Mouse (Mus musculus) heart, adult 2 months (tissue): Measurements from ENCODE around the gene Ano10. TPM values are rescaled to one million over a fixed set of nuclear protein-coding genes. Genes with fewer than 3 reads are reported as not detected.
A peak's percentile ranks its signal among the peaks of the same experiment; 100 is the strongest.

Experiments used
- DNase-seq, 2 experiments: peaks; one replicate each; pipeline ENCODE4 v3.0.0; 2021
- H3K27ac ChIP-seq: fragments of 200-600 bp; 2 replicates; pipeline ENCODE4 v1.8.1; 2022
- H3K27me3 ChIP-seq: fragments of 200-500 bp; 2 replicates; pipeline ENCODE4 v1.6.1; 2012; ENCODE audit warnings: mild to moderate bottlenecking, low read length, inconsistent platforms, mixed read lengths; ENCODE audit not compliant: control insufficient read depth, insufficient read depth
- H3K36me3 ChIP-seq: fragments of 200-500 bp; 2 replicates; pipeline ENCODE4 v1.6.1; 2012; ENCODE audit warnings: low read length, inconsistent platforms; ENCODE audit not compliant: control insufficient read depth, insufficient read depth
- H3K4me1 ChIP-seq: fragments of 200-500 bp; 2 replicates; pipeline ENCODE4 v1.6.1; 2011; ENCODE audit warnings: low read length; ENCODE audit not compliant: control insufficient read depth, insufficient read depth
- H3K4me3 ChIP-seq: fragments of 200-600 bp; 2 replicates; pipeline ENCODE4 v1.8.1; 2022
- H3K79me2 ChIP-seq: fragments of 200-500 bp; replicated peaks from 2 replicates; pipeline ENCODE4 v1.6.1; 2012; ENCODE audit warnings: mild to moderate bottlenecking, inconsistent platforms, low read length, moderate library complexity, mixed read lengths; ENCODE audit not compliant: control insufficient read depth, insufficient read depth
- H3K9ac ChIP-seq: fragments of 200-500 bp; 2 replicates; pipeline ENCODE4 v1.6.1; 2012; ENCODE audit warnings: low read depth, mild to moderate bottlenecking, control low read depth, inconsistent platforms, low read length, mixed read lengths
- CTCF ChIP-seq: fragments of 200-600 bp; IDR thresholded peaks from 2 replicates; pipeline ENCODE4 v1.8.1; 2022; ENCODE audit warnings: antibody characterized with exemption, mild to moderate bottlenecking, moderate library complexity
- EP300 ChIP-seq: fragments of 200-500 bp; IDR thresholded peaks from 2 replicates; pipeline ENCODE4 v1.6.1; 2011; ENCODE audit warnings: low read depth, low read length, control low read depth; ENCODE audit not compliant: insufficient read depth
- POLR2A ChIP-seq: fragments of 200-500 bp; IDR thresholded peaks from 2 replicates; pipeline ENCODE4 v1.6.1; 2011; ENCODE audit warnings: mild to moderate bottlenecking, low read depth, low read length, control low read depth; ENCODE audit not compliant: insufficient read depth
- WGBS: fragments of 180-500 bp; shearing (Covaris S2); methylation state at CpG from one replicate; pipeline ENCODE4 v1.1.7; 2018; 5-methylcytosine and 5-hydroxymethylcytosine counted together
- intact Hi-C: fragments of 180-260 bp; cut with DNase I; formaldehyde crosslinking; loops from one replicate; pipeline ENCODE4 v1.15.1; 2025
- polyA plus RNA-seq: library from polyadenylated mRNA; depleted of rRNA; stranded (reverse); fragments of >200 nt; gene quantifications from 2 replicates; pipeline ENCODE4 v1.2.3, GENCODE M21; 2012
- total RNA-seq, 2 experiments: library from RNA; stranded (reverse); gene quantifications; 2 replicates each; pipeline ENCODE4 v1.2.3; 2021

The Ano10 gene
- total and polyA plus RNA-seq, 3 experiments = 167 to 214 (median 180) TPM

DNA sequence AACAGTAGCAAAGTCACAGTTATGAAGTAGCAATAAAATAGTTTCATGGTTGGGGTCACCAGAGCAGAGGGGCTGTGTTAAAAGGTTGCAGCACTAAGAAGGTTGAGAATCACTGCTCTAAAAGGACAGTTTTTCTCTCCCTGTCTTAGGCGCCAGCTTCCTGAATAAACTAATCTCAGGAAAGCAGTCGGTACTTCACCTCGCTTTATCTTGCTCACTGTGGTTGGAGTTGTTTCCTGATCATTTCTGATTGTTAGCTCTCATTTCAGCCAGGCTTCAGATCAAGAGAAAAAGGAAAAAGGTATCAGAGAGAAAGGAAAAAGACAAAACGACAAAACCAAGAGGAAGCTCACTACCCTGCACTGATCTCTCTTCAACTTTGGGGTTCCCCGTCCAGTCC, 1.9 kb upstream of the Ano10 start:
- DNase-seq = no peak
- Histone ChIP-seq H3K36me3 (no peaks in the 10 kb centered on the region), H3K9ac (no peak overlapping the region), H3K79me2 (no peaks in the 10 kb centered on the region), H3K4me3 (no peak overlapping the region), H3K27me3 (no peaks in the 10 kb centered on the region), H3K4me1 (peaks cover 4% of the 10 kb centered on the region; the same call in 1 of the 2 replicates), H3K27ac (no peak overlapping the region)
- 63% methylated on average over 5 of the region's 5 CpGs for WGBS
- TF ChIP-seq EP300 (no peak), POLR2A (no peak), CTCF (no peak)
- intact Hi-C loops = loop anchor here (10.0 kb wide), 1 partner anchor 59 kb away; the partner anchor contains the start of gene Abhd5

DNA sequence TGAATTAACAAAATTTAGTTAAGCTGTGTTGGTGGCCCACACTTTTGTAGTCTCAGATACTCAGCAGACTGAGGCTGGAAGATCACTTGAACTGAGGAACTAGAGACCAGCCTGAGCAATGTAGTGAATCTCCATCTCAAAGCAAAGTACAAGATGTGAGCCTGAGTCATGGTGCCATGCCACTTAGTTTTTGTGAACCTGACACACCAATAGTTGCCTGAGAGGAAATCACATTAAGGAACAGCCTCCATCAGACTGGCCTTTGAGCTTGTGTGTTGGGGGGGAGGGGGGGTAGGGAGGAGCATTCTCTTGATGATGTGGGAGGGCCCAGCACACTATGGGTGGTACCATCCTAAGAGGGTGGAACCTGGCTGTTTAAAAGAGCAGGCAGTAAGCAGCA, 1.2 kb upstream of the Ano10 start:
- H3K36me3 ChIP-seq = no peaks in the 10 kb centered on the region

DNA sequence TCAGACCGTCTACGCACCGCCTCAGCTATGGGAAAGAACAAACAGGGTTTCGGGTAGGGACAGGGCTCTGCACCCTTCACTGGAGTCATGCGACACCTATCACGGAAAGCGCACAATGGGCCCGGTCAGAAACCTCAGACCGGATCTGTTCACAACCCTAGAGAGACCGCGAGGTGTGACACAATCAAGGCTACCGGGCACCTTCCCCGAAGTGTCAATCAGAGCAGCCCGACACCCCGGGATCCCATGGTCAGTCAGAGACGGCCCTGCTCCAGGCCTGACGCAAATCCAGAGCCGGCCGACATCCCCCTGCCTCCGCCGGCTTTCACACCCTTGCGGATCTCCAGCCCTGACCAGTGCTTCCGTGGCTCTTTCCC, 370 bp downstream of the Ano10 start:
- WGBS = under 1% methylated on average over 23 of the region's 23 CpGs
- intact Hi-C loops = loop anchor here (5.0 to 10.0 kb wide), 2 partner anchors 47 to 61 kb away; partner anchors contain the start of gene Abhd5
- TF ChIP-seq EP300 (no peak), POLR2A (no peak), CTCF (no peak)
- Histone ChIP-seq H3K79me2 (no peaks in the 10 kb centered on the region), H3K36me3 (no peaks in the 10 kb centered on the region), H3K27ac (peak overlapping the region; percentile 82), H3K9ac (peak overlapping the region; percentile 80), H3K4me1 (peaks cover 4% of the 10 kb centered on the region; the same call in 1 of the 2 replicates), H3K4me3 (peak overlapping the region; percentile 88), H3K27me3 (no peaks in the 10 kb centered on the region)
- no peak for DNase-seq

More for the DNA sequence above, 1.2 kb upstream of the Ano10 start:
- intact Hi-C loops = loop anchor here (10.0 kb wide), 1 partner anchor 59 kb away; the partner anchor contains the start of gene Abhd5
- no peak for DNase-seq
- Histone ChIP-seq H3K9ac (no peak overlapping the region), H3K4me1 (peaks cover 4% of the 10 kb centered on the region; the same call in 1 of the 2 replicates), H3K27ac (no peak overlapping the region), H3K4me3 (no peak overlapping the region), H3K27me3 (no peaks in the 10 kb centered on the region), H3K79me2 (no peaks in the 10 kb centered on the region)
- no peak for TF ChIP-seq CTCF
- no peak for TF ChIP-seq POLR2A
- no peak for TF ChIP-seq EP300

DNA sequence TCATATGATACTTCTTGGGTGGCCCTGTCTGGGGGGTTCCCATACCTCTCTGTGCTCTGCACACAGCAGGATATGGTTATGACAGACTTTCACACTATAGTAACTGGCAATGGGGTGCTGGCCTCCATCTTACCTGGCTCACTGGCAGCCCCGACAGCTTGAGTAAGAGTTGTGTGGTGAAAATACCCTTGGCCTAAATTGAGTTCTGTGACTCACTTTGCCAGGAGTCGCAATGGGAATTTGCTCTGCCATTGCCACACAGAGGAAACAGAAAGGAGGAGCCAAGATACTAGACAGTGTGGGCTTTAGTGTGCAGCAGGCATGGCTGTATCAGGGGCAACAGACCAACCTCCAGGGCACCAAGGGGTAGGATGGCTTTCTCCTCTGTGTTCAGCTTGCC, 4.0 kb downstream of the Ano10 start:
- Histone ChIP-seq H3K4me3 (no peak overlapping the region), H3K36me3 (no peaks in the 10 kb centered on the region), H3K27me3 (no peaks in the 10 kb centered on the region), H3K4me1 (peaks cover 8% of the 10 kb centered on the region), H3K27ac (no peak overlapping the region), H3K79me2 (no peaks in the 10 kb centered on the region), H3K9ac (no peak overlapping the region)
- TF ChIP-seq POLR2A (no peak), EP300 (no peak), CTCF (no peak)
- DNase-seq = no peak
- 94% methylated on average over 2 of the region's 2 CpGs for WGBS
- intact Hi-C loops = loop anchor here (5.0 to 10.0 kb wide), 2 partner anchors 43 to 65 kb away; partner anchors contain the start of gene Abhd5

- no peaks in the 10 kb centered on the region for H3K36me3 ChIP-seq
- 86% methylated on average over 3 of the region's 3 CpGs for WGBS
- intact Hi-C loops = no loop called here
- no peak overlapping the region for H3K4me3 ChIP-seq
- TF ChIP-seq EP300 (no peak), CTCF (no peak), POLR2A (no peak)
- no peak for DNase-seq
- no peaks in the 10 kb centered on the region for H3K27me3 ChIP-seq
- no peak overlapping the region for H3K27ac ChIP-seq
- no peak overlapping the region for H3K9ac ChIP-seq
- peaks cover 5% of the 10 kb centered on the region for H3K4me1 ChIP-seq
- 0 out of 2 replicates have a peak, but pooled peaks cover 2% of the 10 kb centered on the region for H3K79me2 ChIP-seq
Observed at GRCm38 (mm10) chr9:122288416-122288815, 5.8 kb downstream of the Ano10 start.

- H3K27ac ChIP-seq = no peak overlapping the region
- H3K79me2 ChIP-seq = 0 out of 2 replicates have a peak, but pooled peaks cover 2% of the 10 kb centered on the region
- peaks cover 4% of the 10 kb centered on the region for H3K4me1 ChIP-seq
- H3K9ac ChIP-seq = no peak overlapping the region
- no peaks in the 10 kb centered on the region for H3K36me3 ChIP-seq
- WGBS = 88% methylated on average over 3 of the region's 3 CpGs
- no peak for DNase-seq
- H3K4me3 ChIP-seq = no peak overlapping the region
- TF ChIP-seq EP300 = no peak
- no peak for TF ChIP-seq POLR2A
- no peak for TF ChIP-seq CTCF
- intact Hi-C loops = no loop called here
- no peaks in the 10 kb centered on the region for H3K27me3 ChIP-seq
Observed at GRCm38 (mm10) chr9:122287526-122287925, 6.7 kb downstream of the Ano10 start.
